Mouse (Mus musculus): ENCODE results near the gene Acot2. TPM values are rescaled to one million over a fixed set of nuclear protein-coding genes. Genes with fewer than 3 reads are reported as not detected.

The Acot2 gene
- polyA plus RNA-seq, 1 experiment from 2014 or later = 37.8 TPM

DNA sequence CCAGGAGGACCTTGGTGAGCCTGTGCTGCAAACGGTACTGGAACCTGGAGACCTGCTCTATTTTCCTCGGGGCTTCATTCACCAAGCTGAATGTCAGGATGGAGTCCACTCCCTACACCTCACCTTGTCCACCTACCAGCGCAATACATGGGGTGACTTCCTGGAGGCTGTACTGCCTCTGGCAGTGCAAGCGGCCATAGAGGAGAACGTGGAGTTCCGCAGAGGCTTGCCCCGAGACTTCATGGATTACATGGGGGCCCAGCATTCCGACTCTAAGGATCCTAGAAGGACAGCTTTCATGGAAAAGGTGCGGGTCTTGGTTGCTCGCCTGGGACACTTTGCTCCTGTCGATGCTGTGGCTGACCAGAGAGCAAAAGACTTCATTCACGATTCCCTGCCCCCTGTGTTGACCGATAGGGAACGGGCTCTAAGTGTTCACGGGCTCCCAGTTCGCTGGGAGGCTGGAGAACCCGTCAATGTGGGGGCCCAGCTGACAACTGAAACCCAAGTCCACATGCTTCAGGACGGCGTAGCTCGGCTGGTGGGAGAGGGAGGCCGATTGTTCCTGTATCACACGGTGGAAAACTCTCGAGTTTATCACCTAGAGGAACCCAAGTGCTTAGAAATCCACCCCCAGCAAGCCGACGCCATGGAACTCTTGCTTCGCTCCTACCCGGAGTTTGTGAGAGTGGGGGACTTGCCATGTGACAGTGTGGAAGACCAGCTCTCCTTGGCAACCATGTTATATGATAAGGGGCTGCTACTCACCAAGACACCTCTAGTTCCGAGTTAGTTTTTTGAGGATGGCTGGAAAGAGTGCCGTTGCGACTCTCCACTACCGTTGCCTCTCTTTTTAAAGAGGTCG, 35.7 kb upstream of the Acot2 start:
- Histone ChIP-seq H3K27me3 (no peaks in the 10 kb centered on the region), H3K4me3 (replicated peaks) (peak overlapping the region; percentile 89), H3K27ac (no peak overlapping the region), H3K36me3 (peaks cover 31% of the 10 kb centered on the region), H3K4me2 (peak overlapping the region; percentile 81), H3K9ac (peak overlapping the region; percentile 84), H3K9me3 (replicated peaks) (no peaks in the 10 kb centered on the region), H3K4me1 (peaks cover 41% of the 10 kb centered on the region)
- WGBS = 50% methylated on average over 32 of the region's 32 CpGs
- ATAC-seq (replicated peaks; ENCODE audit: low FRiP score) = no peak

DNA sequence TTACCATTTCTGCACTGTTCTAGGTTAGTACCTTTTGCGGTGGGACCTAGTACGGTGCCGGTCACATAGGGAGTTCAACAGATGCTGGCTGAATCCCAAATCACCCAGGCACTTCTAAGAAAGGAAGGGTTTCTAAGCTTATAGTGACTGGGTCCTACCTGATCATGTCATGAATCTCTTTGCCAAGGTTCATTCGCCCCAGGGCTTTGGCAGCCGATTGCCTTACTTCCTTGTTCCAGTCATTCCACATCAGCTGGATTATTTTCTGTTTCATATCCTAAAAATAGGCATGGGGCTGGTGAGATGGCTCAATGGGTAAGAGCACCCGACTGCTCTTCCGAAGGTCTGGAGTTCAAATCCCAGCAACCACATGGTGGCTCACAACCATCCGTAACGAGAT, 29.4 kb upstream of the Acot2 start:
- H3K27me3 ChIP-seq = no peaks in the 10 kb centered on the region
- 94% methylated on average over 9 of the region's 9 CpGs for WGBS
- H3K36me3 ChIP-seq = peaks cover 20% of the 10 kb centered on the region
- peaks cover 12% of the 10 kb centered on the region for H3K4me1 ChIP-seq
- ATAC-seq (replicated peaks; ENCODE audit: low FRiP score) = no peak
- no peaks in the 10 kb centered on the region for H3K9me3 ChIP-seq (replicated peaks)
- no peak overlapping the region for H3K4me2 ChIP-seq
- H3K27ac ChIP-seq = no peak overlapping the region
- no peak overlapping the region for H3K4me3 ChIP-seq (replicated peaks)
- no peak overlapping the region for H3K9ac ChIP-seq

DNA sequence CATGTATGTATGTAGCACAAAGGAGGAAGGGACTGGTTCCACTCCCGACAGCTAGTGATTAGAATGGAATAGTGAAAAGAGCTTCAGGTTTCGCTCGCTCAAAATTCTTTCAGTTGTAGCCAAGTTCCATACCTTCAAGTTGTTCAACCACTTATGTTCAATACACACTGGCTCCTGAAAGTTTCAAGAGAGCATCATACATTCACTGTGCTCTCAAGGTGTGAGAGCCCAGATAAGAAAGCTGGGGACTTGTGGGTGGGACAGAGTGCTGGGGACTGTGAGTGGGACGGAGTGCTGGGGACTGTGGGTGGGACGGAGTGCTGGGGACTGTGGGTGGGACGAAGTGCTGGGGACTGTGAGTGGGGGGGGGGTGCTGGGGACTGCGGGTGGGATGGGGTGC, 22.4 kb upstream of the Acot2 start:
- H3K4me2 ChIP-seq = no peak overlapping the region
- ATAC-seq (replicated peaks; ENCODE audit: low FRiP score) = no peak
- no peaks in the 10 kb centered on the region for H3K9me3 ChIP-seq (replicated peaks)
- no peaks in the 10 kb centered on the region for H3K36me3 ChIP-seq
- H3K27ac ChIP-seq = no peak overlapping the region
- no peaks in the 10 kb centered on the region for H3K27me3 ChIP-seq
- WGBS = 80% methylated on average over 7 of the region's 7 CpGs
- no peak overlapping the region for H3K4me3 ChIP-seq (replicated peaks)
- H3K4me1 ChIP-seq = no peaks in the 10 kb centered on the region
- H3K9ac ChIP-seq = no peak overlapping the region

DNA sequence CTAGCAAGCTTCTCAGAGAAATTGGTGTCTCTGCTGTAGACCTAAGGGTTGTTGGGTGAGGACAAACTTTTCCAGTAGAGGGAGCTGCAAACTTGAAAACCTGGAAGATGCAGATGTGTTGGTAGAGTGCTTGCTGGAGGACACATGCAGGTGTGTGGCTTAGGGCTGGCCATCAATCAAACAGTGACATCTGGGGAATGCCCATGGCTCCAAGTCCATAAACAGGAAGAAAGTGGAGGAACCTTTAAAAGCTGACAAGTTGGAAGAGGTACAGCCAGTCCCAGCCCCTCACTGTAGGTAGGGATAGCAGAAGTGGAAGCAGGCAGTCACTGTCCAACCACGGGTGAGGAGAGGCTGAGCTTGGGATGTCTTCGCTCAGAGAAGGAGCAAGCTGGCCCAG, 15.5 kb upstream of the Acot2 start:
- Histone ChIP-seq H3K9ac (no peak overlapping the region), H3K4me3 (replicated peaks) (no peak overlapping the region), H3K27ac (no peak overlapping the region), H3K27me3 (no peaks in the 10 kb centered on the region), H3K9me3 (replicated peaks) (no peaks in the 10 kb centered on the region), H3K4me1 (no peaks in the 10 kb centered on the region), H3K36me3 (no peaks in the 10 kb centered on the region), H3K4me2 (no peak overlapping the region)
- peak; percentile 70; the same call in 1 of the 2 replicates for ATAC-seq (replicated peaks; ENCODE audit: low FRiP score)
- WGBS = 63% methylated on average over 2 of the region's 2 CpGs

DNA sequence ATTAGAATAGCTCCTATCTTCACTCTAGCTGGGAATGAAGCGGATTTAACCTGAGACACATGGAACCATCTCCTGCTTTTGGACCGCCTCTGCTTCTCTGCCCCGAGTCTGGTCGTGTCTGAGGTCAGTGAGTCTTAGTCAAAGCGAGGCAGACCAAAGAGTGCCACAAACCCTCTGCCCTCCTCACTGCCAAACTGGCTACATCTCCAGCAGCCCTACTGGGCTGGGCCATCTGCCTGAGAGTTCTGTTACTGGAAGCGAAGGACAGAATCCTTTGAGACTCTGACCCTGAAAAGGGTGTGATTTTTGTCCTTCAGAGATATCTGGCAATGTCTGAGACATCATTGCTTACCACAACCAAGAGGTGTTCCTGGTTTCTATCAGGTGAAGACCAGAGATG, 8.8 kb upstream of the Acot2 start:
- H3K4me3 ChIP-seq (replicated peaks) = no peak overlapping the region
- WGBS = 91% methylated on average over 6 of the region's 6 CpGs
- H3K4me1 ChIP-seq = peaks cover 6% of the 10 kb centered on the region; the same call in 1 of the 2 replicates
- ATAC-seq (replicated peaks; ENCODE audit: low FRiP score) = no peak
- no peak overlapping the region for H3K9ac ChIP-seq
- no peaks in the 10 kb centered on the region for H3K9me3 ChIP-seq (replicated peaks)
- H3K4me2 ChIP-seq = no peak overlapping the region
- H3K27me3 ChIP-seq = no peaks in the 10 kb centered on the region
- no peak overlapping the region for H3K27ac ChIP-seq
- H3K36me3 ChIP-seq = no peaks in the 10 kb centered on the region

DNA sequence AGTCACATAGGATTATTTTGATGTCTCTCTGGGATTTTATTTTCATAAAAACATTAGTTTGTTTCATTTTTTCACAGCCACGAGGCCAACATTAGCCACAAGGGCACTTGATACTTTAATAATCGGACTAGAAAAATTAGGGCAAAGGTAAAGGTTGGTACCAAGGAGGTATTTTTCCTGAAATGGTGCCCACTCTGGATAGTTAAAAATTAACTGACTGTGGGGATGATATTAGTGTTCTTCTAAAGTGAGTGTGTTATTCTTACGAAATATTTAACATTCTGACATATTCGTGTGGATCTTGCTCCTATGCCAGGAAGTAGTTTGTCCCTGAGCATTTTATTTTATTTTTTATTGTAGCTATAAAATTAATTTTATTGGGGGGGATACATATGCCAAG, 6.0 kb upstream of the Acot2 start:
- no peaks in the 10 kb centered on the region for H3K27me3 ChIP-seq
- 87% methylated on average over 4 of the region's 4 CpGs for WGBS
- no peak overlapping the region for H3K9ac ChIP-seq
- H3K36me3 ChIP-seq = no peaks in the 10 kb centered on the region
- no peak overlapping the region for H3K4me3 ChIP-seq (replicated peaks)
- H3K9me3 ChIP-seq (replicated peaks) = no peaks in the 10 kb centered on the region
- H3K4me2 ChIP-seq = no peak overlapping the region
- no peak overlapping the region for H3K27ac ChIP-seq
- no peak for ATAC-seq (replicated peaks; ENCODE audit: low FRiP score)
- peaks cover 9% of the 10 kb centered on the region; the same call in 1 of the 2 replicates for H3K4me1 ChIP-seq

DNA sequence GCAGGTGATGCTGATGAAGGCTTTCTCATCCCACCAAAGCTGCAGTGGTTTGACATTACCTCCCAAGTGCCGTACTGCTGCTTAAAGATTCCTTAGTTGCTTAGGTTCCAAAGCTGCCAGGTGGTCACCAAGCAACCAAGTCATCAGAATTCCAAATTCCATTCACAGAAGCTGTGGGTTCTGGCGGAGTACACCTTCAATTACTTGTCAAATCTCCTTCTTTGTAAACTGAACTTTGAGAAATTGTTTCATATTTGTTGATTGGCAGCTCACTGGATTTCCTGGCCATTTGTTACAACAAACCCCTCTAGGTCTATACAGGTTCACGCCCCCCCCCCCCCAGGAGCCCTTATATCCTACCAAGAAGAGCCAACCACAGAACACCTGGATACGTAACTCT, 2.9 kb upstream of the Acot2 start, which contains the start of gene Heatr4:
TSS of gene Heatr4 (minus strand) at position 101 of the 400 bp plus-strand sequence.
- Histone ChIP-seq H3K4me3 (replicated peaks) (no peak within 1 kb of the TSS), H3K4me1 (peaks cover 25% of the 10 kb centered on the region), H3K36me3 (no peaks in the 10 kb centered on the region; the same call in 1 of the 2 replicates), H3K4me2 (no peak within 1 kb of the TSS), H3K27ac (no peak within 1 kb of the TSS), H3K27me3 (no peaks in the 10 kb centered on the region), H3K9ac (no peak within 1 kb of the TSS), H3K9me3 (replicated peaks) (no peaks in the 10 kb centered on the region; the same call in 1 of the 2 replicates)
- no peak for ATAC-seq (replicated peaks; ENCODE audit: low FRiP score)
- 84% methylated on average over 4 of the region's 4 CpGs for WGBS

DNA sequence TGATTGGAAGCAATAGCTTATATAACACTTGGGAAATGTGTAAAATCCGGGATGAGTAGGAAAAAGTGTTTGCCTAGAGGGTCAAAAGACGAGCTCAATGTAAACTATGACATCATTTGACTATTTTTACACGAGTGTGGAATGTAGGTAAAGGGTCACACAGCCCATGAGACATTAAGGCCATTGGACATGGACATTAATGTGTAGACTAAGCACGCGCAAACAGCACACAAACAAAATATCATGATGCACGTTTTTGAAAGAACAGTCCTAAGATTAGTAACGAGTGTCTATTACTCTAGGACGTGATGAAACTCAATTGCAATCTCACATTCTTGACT, 449 bp upstream of the Acot2 start:
- H3K27me3 ChIP-seq = no peaks in the 10 kb centered on the region
- peaks cover 7% of the 10 kb centered on the region; the same call in 1 of the 2 replicates for H3K36me3 ChIP-seq
- 20% methylated on average over 8 of the region's 8 CpGs for WGBS
- peak overlapping the region; percentile 80 for H3K4me2 ChIP-seq
- peak overlapping the region; percentile 76; the same call in 1 of the 2 replicates for H3K9ac ChIP-seq
- H3K4me1 ChIP-seq = peaks cover 23% of the 10 kb centered on the region
- peak overlapping the region; percentile 94 for H3K27ac ChIP-seq
- no peaks in the 10 kb centered on the region; the same call in 1 of the 2 replicates for H3K9me3 ChIP-seq (replicated peaks)
- 0 out of 2 replicates have a peak, but pooled peaks have one; percentile 1 for ATAC-seq (replicated peaks; ENCODE audit: low FRiP score)
- H3K4me3 ChIP-seq (replicated peaks) = peak overlapping the region; percentile 65

DNA sequence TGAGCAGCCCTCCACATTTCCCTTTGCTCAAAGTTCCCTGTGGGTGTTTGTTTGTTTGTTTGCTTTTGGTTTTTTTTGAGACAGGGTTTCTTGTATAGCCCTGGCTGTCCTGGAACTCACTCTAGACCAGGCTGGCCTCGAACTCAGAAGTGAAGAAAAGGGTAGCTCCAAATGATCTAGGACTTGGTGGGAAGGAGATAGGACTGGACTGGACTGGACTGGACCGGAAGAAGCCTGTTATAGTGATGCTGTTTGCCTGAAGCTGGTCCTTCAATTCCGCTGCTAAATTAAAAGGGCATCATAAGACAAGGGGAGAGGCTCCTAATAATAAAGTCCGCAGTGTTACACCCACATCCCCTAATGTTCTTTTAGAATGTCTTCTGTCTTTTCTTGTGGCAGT, 822 bp downstream of the Acot2 start:
- Histone ChIP-seq H3K9ac (peak overlapping the region; percentile 76), H3K36me3 (peaks cover 15% of the 10 kb centered on the region), H3K9me3 (replicated peaks) (no peaks in the 10 kb centered on the region; the same call in 1 of the 2 replicates), H3K4me2 (peak overlapping the region; percentile 80), H3K4me1 (peaks cover 20% of the 10 kb centered on the region), H3K4me3 (replicated peaks) (peak overlapping the region; percentile 65), H3K27ac (peak overlapping the region; percentile 94; the same call in 1 of the 2 replicates), H3K27me3 (no peaks in the 10 kb centered on the region)
- 56% methylated on average over 4 of the region's 4 CpGs for WGBS
- ATAC-seq (replicated peaks; ENCODE audit: low FRiP score) = no peak

DNA sequence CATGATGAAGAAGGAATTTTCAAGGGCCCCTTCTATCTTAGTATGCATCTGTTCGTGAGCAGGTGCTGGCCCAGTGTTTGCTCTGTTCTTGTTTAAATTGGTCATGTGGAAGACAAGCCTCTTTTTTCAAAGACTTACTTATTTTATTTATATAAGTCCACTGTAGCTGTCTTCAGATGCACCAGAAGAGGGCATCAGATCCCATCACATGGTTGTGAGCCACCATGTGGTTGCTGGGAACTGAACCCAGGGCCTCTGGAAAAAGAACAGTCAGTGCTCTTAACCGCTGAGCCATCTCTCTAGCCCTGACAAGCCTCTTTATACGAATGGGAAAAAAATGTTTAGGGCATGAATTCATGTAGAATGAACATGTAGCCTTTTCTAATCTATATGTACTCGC, 1.7 kb downstream of the Acot2 start:
- no peak overlapping the region for H3K4me2 ChIP-seq
- H3K27me3 ChIP-seq = no peaks in the 10 kb centered on the region
- H3K27ac ChIP-seq = no peak overlapping the region
- H3K4me1 ChIP-seq = peaks cover 20% of the 10 kb centered on the region
- H3K36me3 ChIP-seq = peaks cover 22% of the 10 kb centered on the region
- 98% methylated on average over 4 of the region's 4 CpGs for WGBS
- H3K9me3 ChIP-seq (replicated peaks) = no peaks in the 10 kb centered on the region; the same call in 1 of the 2 replicates
- no peak overlapping the region for H3K9ac ChIP-seq
- H3K4me3 ChIP-seq (replicated peaks) = no peak overlapping the region
- ATAC-seq (replicated peaks; ENCODE audit: low FRiP score) = no peak

DNA sequence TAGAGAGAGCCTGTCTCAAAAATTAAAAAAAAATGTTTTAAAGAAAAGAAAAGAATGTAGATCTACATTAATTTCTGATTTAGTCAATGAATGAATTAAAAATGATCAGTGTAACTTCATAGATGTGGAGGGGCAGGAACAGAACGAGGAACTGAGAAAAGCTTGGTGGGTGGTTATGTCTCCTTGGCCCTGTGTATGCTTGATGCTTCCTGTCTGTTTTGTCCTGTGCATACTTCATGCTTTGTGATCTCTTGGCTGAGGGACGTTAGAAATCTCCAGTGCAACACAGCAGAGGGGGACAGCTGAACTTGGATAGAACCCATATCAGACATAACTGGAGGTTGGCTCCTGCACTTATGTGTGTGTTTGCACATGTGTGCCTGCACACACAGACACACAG, 9.6 kb downstream of the Acot2 start:
- no peak overlapping the region for H3K4me3 ChIP-seq (replicated peaks)
- H3K4me2 ChIP-seq = no peak overlapping the region
- H3K9me3 ChIP-seq (replicated peaks) = 0 out of 2 replicates have a peak, but pooled peaks cover 6% of the 10 kb centered on the region
- 68% methylated on average over 2 of the region's 2 CpGs for WGBS
- H3K9ac ChIP-seq = no peak overlapping the region
- H3K27ac ChIP-seq = no peak overlapping the region
- H3K4me1 ChIP-seq = peaks cover 24% of the 10 kb centered on the region
- H3K36me3 ChIP-seq = peaks cover 17% of the 10 kb centered on the region
- no peak for ATAC-seq (replicated peaks; ENCODE audit: low FRiP score)
- H3K27me3 ChIP-seq = no peaks in the 10 kb centered on the region

DNA sequence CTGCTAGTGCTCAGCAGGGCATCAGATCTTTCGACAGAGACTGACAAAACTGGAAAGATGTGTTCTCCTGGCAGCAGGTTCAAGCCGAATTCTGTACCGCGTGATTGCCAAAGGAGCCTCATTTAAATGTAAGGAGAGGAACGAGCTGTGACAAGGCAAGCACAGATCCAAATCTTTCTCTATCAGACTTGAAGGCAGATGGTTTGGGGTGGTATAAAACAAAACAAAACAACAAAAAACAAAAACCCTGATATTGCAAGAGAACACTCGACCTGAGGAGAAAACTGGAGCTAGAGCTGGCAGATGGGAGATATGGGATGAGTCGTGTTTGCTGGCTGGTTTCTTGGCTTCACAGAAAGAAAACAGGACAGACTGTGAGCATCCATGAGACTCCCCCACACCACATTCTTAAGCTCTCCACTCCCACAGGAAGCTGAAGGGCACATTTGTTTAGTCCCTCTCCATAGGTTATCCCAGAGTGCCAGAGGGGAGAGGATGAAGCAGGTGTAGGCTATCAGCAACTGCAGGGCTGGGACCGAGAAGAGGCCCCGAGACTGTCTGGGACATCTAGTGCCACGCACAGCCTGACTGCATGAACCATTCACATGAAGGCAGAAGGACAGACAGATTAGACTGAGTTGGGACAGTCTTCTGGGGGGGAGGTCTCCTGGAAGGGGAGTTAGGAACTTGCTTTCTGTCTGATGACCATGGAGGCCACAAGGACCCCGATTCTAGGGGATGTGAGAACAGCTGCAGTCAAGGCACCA, 10.9 kb downstream of the Acot2 start:
- Histone ChIP-seq H3K9ac (no peak overlapping the region), H3K9me3 (replicated peaks) (0 out of 2 replicates have a peak, but pooled peaks cover 6% of the 10 kb centered on the region), H3K27me3 (no peaks in the 10 kb centered on the region), H3K4me2 (no peak overlapping the region), H3K27ac (peak overlapping the region; percentile 37; the same call in 1 of the 2 replicates), H3K4me1 (peaks cover 24% of the 10 kb centered on the region), H3K36me3 (peaks cover 9% of the 10 kb centered on the region), H3K4me3 (replicated peaks) (no peak overlapping the region)
- WGBS = 42% methylated on average over 11 of the region's 11 CpGs
- ATAC-seq (replicated peaks; ENCODE audit: low FRiP score) = peak; percentile 34
